Mouse (Mus musculus) erythroblast, adult 5-6 weeks (primary cell): ENCODE data around the gene Cdyl2. TPM values are rescaled to one million over a fixed set of nuclear protein-coding genes. Genes with fewer than 3 reads are reported as not detected.

ENCODE experiments used
- ATAC-seq: replicated peaks from 2 replicates; pipeline ENCODE4 v1.8.0; 2016; ENCODE audit warnings: moderate number of reproducible peaks, mild to moderate bottlenecking, moderate TSS enrichment, inconsistent platforms; ENCODE audit not compliant: poor library complexity, low FRiP score, severe bottlenecking
- total RNA-seq, 2 experiments: library from RNA; stranded (forward) in 1 of 2; stranded (reverse) in 1 of 2; fragments of 150-400 nt in 1 of 2; fragments of 200-764, 138-1000 nt in 1 of 2; gene quantifications; 2 replicates each; pipeline versions ENCODE4 v1.2.3 to v1.2.4; 2015 to 2017; ENCODE audit warnings: low replicate concordance in 2 of 2

The Cdyl2 gene
- total RNA-seq, 2 experiments from 2014 or later = 2.1 to 3.6 TPM

DNA sequence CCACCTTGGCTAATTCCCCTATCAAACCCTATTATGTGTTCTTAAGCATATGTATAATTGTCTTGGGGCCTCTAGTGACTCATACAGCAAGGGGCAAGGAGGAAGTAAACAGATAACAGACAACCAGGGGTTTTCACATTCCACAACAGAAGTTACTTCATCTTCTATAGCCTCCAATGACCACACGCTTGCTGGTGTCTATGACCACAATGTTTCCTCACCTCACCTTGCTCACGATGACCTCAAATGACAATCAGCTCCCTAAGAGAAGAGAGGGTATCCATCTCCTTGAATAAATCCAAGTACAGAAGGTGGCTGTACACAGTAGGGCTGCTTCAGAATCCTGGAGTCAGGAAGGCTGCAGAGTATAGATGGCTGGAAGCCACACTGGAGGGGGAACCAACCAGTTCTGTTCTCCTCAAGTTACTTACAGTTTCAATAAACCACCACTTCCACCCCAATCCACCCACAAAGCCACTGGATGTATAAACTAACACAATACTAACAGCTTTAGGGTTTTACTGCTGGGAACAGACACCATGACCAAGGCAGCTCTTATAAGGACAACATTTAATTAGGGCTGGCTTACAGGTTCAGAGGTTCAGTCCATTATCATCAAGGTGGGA, 104.8 kb downstream of the Cdyl2 start:
- ATAC-seq = no peak

DNA sequence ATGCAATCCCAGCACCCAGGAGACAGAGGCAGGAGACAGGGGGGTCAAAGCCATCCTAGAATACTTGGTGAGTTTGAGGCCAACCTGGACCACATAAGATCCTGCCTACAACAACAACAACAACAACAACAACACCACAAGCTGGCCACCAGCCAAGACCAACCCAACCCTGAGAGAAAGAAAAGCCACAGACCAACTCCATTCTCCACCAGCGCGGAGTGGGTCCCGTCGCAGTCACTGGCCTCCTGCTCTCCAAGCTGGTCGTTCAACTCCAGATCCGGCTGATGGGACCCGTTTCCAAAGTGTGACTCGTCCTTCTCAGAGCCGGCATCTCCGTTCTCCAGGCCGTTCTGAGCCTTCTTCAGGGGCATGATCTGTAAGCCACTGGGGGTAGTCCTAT, 109.2 kb downstream of the Cdyl2 start:
- ATAC-seq = no peak

DNA sequence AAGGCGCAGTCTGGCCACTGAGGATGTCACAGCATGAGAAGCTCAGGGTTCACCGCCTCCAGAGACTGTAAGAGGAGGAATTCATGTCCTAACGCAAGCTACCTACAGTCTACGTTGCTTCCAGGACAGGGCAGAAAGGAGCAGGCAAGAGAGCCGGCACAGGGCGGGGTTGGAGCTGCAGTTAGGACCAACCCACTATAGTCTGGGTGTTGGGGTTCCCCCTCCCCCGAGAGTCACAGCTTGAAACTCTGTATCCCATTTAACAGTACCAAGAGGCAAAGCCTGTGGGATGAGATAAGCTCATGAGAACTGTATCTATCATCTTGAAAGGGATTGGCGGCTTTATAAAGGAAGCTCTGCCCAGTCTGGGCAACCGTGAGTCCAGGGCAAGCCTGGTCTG, 110.5 kb downstream of the Cdyl2 start:
- ATAC-seq = no peak

DNA sequence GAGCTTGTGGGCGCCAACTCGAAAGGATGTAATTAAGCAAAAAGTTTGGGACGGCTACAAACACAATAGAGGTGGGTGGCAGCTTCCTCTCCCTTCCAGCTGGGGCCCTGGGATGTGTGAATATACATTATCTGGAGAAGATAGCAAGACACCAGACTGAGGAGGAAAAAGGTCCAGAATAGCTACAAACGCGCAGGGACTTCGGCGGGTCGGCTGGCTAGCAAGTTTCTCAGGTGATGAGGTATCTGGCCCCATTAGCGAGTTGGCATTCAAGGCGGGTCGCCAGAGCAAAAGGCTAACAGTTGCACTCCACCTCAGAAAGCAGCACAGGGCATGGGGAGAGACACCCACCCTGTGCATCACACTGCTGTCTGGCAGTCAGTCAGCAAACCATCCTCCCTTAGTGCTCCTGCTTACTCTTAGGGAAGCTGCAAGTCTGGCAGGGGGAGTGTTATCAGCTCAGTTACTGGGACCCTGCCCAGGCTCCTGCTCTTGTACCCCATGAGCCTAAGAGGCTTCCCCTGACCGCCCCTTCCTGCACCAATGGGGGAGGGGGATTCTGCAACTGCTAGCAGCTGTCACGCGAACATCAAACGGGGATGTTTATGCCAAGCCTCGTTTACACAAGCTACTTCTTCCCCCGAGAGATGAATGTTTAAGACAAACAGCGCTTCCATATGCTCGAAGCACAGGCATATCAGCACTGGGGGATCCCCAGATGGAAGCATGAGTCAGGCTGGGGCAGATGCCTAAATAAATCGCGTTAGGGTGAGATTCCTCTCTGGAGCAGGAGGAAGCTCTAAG, 111.4 kb downstream of the Cdyl2 start:
- ATAC-seq = no peak

DNA sequence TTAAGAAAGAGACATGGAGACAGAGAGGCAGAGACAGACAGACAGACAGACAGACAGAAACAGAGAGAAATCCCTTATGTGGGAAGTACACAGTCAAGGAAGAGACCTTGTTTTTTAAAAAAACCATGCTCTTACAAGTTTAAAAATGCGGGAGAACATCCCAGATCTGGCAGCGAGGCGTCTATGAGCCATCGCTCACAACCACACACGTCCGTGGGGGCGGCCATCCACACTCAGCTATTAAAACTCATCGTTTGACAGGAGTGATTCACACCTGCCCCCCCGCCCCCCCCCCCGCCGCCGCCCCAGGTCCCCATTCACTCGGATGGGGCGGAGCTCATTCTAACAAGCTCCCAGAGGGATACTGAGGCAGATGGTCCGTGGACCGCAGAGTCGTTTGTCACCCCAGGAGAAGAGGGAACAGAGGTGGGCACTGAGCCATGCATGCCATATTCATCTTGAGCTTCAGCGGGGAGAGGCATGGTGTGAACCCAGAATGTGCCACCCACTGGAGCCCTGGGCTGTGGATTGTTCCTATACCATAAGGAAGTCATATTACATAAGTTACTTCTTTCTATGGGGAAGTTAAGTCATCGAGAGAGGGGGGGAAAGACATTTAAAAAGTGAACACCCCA, 113.0 kb downstream of the Cdyl2 start:
- no peak for ATAC-seq

DNA sequence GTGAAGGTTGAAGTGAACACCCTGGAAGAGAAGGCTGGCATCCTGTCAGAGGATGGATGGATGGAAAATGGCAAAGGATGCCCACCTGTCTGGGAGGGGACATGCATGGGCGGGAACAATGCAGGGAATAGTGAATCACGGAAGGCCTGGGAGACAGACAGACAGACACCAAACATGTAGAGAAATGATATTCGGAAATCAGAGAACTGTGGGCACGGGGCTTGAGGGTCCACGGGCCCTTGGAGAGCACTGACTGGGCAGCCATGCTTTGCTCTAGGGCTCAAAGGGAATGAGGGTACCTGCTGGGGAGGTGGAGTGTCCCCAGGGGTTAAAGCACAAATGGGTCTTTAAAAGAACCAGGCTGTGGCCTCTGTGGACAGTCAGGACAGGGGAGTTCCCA, 113.6 kb downstream of the Cdyl2 start:
- no peak for ATAC-seq

DNA sequence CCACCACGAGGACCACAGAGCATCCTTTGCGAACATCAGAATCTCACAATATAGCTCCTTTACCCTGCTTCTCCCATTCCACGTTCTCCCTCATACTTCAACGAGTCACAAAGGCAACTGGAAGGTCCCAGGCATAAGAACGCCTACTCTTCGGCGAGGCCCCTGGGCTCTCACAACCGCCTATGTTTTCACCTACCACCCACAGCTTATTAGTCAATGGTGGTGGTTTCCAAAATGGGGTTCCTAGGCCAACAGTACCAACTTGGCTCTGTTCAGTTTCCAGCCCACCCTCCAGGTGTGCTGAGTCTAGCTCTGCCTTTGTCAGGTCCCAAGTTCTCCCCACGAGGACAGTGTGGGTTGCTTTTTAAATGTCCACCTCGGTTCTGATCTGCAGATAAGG, 114.0 kb downstream of the Cdyl2 start:
- ATAC-seq = no peak

DNA sequence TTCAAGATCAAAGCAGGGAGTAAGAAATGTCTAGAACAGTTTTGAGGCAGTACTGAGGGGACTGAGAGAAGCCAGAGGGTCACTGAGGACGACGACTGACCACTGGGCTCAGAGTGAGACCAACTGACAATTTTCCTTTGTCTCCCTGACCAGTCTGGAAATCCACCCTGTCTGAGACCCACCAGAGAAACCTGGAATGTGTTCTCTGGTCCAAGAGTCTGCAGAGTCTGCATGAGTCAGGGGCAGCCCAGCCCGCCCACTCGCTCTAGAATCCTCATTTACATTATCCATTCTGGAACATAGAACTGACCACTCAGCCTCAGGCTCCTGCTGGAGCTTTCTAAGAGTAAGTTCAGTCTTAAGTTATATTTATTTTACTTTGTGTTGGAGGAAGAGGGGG, 114.9 kb downstream of the Cdyl2 start:
- no peak for ATAC-seq

DNA sequence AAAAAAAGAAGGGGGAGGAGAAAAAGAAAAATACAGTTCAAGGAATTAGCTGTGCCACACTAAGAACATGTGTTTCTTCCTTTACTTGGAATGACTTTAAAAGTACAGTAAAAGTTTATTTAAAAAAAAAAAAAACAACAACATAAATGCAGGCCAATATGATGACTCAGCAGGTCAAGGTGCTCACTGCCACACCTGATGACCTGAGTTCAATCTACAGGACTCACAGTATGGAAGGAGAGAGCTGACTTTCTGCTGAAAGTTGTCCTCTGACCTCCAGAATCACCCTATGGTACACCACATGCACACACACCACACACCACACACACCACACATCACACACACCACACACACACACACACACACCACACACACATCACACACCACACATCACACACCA, 116.4 kb downstream of the Cdyl2 start:
- no peak for ATAC-seq

DNA sequence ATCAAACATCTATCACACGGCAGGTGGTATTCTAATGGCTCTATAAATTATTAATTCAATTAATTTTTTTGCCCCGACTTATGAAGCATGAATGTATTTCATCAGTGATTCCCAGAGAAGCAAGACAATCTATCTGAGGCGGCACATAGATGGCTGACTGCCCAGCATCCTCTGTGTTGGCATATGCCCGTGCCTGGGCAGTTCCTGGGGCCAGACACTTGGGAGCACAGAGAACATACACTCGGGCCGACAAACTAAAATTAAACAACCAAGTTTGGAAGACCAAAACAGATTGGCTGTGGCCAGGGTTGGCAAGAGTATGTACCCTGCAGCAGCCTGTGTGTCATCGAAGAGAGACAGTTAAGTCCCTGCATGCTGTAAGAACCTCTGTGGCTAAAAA, 117.9 kb downstream of the Cdyl2 start:
- no peak for ATAC-seq

DNA sequence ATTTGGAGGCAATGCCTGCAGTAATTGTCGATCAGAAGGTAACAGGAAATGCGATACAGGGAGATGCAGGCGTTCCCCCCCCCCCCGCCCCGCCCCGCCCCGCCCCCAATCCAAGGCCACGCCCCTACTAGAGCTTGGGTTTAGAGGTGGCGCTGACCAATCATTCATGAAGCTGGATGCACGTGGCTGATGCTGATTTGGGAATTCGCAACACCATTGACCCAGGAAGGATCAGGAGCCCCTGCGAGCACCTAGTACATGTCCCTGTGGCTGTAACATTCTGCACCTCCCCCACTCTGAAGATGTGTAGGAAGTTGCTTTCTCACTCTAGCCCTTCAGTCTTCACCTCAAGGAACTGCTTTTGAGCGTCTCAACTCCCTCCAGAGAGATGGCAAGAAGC, 126.6 kb downstream of the Cdyl2 start:
- ATAC-seq = no peak

DNA sequence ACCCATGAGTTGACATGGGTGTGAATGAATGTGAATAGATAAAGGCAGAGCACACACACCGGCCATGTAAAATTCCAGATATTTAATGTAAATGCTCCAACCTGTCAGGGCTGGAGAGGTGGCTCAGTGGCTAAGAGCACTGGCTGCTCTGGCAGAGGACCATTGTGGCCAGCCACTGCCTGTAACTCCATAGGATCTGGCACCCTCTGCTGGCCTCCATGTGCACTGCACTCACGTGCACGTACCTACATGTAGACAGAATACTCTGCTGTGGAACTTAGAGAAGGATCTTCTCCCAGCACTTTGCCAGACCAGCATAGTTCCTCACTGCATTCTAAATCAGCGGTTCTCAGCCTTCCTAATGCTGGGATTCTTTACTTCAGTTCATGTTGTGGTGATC, 130.0 kb downstream of the Cdyl2 start:
- ATAC-seq = no peak

DNA sequence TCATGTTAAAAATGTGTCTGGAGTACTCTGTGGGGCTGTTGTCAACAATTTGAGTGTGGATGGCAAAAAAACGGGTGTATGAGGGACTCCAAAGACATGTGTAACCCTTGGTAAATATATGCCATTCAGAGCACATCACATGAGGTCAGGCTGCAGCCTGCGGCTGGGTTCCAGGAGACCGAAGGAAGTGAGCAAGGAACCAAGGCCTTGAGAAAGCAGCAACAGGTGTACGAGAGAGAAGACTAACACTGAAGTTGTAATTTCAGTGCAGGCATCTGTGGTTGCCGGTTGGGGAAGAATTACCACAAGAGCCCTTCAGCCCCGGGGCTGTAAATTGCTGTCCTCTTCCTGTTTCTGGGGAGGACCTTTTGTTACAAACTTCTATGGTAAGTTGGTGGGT, 133.1 kb downstream of the Cdyl2 start:
- ATAC-seq = no peak

DNA sequence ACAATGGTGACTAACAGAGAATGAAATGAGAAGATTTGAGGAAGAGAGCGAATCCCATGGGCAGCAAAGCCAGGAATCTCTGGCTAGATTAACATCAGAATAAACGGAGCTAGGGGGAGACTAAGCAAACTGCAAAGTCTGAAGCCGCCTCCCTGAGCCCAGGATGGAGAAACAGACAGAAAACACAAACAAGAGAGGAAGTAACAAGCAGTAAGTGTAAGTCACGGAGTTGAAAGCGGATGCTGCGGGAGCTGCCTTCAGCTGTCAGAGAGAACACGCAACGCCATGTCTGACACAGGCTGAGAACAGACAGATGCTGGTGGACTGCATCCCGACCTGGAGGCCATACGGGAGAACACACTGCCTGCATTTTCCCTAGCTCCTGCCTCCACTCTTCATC, 141.6 kb downstream of the Cdyl2 start:
- ATAC-seq = no peak

DNA sequence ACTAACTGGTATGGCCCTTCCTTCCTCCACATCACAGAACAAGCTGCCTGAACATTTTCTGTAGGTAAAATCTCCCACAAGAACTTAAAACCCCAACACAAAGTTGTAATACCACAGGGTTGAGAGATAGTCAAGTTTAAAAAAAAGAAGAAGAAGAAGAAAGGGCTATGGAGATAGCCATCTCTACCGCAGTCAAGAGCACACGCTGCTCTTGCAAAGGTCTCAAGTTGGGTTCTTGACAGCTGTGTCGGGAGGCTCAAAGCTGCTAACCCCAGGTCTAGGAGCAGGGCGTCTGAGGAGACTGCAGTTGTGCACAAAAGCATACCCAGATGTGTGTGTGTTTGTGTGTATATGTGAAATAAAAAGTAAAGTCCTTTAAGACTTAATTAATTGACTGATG, 142.2 kb downstream of the Cdyl2 start:
- no peak for ATAC-seq

DNA sequence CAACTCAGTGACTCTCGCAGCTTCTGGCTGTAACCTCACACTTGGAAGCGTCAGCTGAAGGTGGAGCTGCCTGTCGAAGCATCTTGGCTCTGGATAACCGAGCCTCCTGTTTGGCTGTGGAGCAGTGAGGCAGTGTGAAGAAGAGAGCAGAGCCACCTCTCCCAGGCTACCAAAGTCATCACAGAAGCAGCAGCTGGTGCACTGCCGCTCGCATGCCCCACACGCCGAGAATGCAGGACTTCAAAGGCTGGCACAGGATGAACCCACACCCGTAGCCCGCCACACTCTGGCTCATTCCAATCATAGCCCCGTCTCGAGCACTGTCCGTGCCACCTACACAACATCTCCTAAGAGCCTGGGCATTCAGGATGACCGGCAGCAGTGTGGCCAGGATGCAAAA, 142.7 kb downstream of the Cdyl2 start:
- ATAC-seq = no peak

DNA sequence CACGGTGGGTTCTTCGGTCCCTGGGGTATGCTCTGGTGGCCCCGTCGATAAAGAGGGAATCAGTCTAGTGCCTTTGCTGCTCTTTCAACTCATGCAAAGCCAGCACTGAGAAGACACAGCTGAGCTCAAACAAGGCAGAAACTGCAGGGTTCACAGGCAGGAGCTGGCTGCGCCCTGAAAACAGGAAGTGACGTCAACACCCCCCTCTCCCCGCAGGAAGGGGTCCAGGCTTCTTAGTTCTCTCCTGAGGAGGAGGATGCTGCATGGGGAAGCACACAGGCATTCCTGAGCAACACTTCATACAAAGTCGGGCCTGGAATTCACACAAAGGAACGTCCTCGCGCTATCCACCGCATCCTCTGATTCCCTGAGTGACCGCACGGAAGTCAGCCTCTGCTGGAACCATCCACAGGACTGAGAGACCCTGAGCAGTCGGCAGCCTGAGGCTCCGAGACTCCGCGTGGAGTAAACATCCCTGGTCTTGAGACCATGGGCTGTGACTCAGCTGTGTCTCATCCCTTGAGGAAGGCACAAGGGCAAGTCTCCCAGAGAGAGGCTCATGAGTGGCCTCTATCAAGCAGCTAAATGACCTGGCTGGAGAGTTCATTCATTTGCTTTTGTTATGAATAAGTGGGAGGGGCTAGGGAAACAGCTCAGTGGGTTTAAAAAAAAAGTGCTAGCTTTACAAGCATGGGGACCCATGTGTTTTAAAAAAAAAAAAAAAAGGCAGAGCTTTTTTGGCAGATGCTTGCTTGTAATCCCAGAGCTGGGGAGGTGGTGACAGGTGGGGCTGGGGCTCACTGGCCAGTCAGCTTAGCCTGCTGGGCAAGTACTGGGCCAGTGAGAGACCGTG, 144.9 kb downstream of the Cdyl2 start:
- no peak for ATAC-seq

DNA sequence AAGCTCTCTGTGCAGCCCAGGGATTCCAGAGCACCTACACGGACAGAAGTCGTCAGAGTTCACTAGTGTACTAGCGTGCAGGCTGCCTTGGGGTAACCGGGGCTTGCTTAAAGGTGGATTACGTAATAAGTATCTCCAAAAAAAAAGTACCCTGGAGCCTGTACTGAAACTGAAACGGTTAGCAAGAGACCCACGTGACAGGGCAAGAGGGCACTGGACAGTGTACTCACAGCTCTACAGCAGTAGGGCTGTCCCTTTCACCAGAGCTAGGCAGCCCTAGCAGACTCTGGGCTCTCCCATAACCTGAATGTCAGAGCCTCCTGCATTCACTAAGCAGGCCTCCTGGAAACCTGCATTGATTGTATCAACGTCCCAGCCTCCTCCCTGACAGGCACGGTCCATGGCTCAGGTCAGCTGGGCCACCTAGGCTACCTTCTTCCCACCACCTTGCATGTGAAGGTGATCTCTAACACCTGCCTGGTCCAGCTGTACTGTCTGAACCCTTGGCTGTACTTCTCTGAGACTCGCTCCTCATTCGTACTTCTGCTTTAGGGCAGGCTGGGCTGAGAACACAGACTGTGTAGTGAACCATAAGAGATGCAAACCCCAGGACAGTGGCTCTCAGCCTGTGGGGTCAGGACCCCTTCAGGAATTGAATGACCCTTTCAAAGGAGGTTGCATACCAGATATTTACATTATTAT, 151.3 kb downstream of the Cdyl2 start:
- ATAC-seq = no peak

DNA sequence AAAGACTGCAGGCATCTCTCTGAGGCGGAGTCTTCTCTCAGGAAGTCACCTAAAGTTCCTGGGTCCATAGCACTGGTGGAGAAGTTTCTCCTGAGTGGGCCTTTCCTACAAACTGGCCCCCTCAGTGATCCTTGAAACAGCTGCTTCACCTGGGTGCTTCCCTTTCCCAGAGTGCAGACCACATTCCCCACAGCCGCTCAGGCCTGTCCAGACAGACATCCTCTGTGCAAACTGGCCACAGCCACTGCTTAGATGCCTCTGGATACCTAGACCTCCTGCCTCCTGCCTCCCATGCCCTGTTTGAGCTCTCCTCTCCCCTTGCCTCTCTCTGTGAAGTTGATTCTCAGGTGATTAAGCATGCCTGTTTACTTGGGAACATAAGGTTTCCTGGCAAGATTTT, 156.1 kb downstream of the Cdyl2 start:
- ATAC-seq = no peak

DNA sequence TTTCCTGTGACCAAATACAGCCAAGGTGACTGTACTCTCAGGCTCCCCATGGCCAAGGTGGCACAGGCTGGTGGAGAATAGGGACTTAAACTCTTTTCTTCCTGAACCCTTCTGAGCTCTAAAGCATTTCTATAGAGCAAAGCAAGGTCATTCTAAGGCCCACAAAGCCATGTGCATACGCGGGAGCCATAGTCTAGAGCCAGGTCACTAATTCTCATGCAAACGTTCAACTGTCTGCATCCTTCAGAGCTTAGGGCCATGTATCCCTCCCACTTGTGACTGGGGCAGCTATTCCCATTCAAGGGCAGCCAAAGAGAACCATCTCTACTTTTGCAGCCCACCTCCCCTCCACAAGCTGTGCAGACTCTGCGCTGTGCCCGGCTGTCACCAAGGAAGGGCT, 159.7 kb downstream of the Cdyl2 start:
- ATAC-seq = no peak
